Mouse (Mus musculus) bone marrow, adult 2 months (tissue): ENCODE results near the gene Ube4a.

Experiments used
- CTCF ChIP-seq: fragments of 200-500 bp; IDR thresholded peaks from 2 replicates; pipeline ENCODE4 v1.5.1; 2011; ENCODE audit warnings: low read length, control low read depth; ENCODE audit not compliant: control insufficient read depth, insufficient read depth
- POLR2A ChIP-seq: fragments of 200-500 bp; IDR thresholded peaks from 2 replicates; pipeline ENCODE4 v1.6.1; 2011; ENCODE audit warnings: low read depth, mild to moderate bottlenecking, control low read depth, low read length, borderline replicate concordance; ENCODE audit not compliant: control insufficient read depth

DNA sequence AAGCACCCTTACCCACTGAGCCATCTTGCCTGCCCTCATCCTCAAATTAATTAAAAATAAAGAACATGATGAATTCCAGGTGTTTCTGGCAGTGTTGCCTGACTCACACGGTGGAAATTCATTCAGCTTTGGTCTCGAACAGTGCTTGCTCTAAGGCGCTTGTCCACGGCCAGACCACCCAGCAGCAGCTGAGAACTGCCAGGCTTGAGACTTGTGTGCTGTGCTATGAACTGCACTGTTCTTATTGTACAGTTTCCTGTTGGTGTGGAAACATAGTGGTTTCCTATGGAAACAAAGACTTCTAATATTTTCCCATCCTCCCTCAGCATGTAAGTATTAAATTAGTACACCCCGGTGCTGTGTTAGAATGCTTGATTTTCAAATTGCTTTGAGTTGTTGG lies 21.6 kb upstream of the Ube4a start:
- no peak for TF ChIP-seq POLR2A
- TF ChIP-seq CTCF, result no peak
